Mouse (Mus musculus) frontal cortex, adult 2 months (tissue): ENCODE measurements around the gene Tmem230. TPM values are rescaled to one million over a fixed set of nuclear protein-coding genes. Genes with fewer than 3 reads are reported as not detected.
A peak's percentile ranks its signal among the peaks of the same experiment; 100 is the strongest.
"Not testable (repeated sequence)": the region's sequence is repeated elsewhere in the genome, so short reads cannot be mapped to it uniquely, and the experiment has no call there.

ENCODE experiments used
- DNase-seq, 2 experiments: peaks; one replicate each; pipeline ENCODE4 v3.0.0; 2022; ENCODE audit warnings: low spot score in 1 of 2; ENCODE audit errors: extremely low spot score in 1 of 2
- polyA plus RNA-seq: library from polyadenylated mRNA; depleted of rRNA; stranded (reverse); fragments of >200 nt; gene quantifications from 2 replicates; pipeline ENCODE4 v1.2.3, GENCODE M21; 2012; rRNA removed

Tmem230 gene
- polyA plus RNA-seq = 64.4 and 66.6 TPM in 2 replicates

GRCm38 (mm10) chr2:132247539-132248313, at the start of gene Tmem230:
Tmem230 (minus strand) TSS chr2:132247807.
- peak; percentile 93 to 97 for DNase-seq

DNA sequence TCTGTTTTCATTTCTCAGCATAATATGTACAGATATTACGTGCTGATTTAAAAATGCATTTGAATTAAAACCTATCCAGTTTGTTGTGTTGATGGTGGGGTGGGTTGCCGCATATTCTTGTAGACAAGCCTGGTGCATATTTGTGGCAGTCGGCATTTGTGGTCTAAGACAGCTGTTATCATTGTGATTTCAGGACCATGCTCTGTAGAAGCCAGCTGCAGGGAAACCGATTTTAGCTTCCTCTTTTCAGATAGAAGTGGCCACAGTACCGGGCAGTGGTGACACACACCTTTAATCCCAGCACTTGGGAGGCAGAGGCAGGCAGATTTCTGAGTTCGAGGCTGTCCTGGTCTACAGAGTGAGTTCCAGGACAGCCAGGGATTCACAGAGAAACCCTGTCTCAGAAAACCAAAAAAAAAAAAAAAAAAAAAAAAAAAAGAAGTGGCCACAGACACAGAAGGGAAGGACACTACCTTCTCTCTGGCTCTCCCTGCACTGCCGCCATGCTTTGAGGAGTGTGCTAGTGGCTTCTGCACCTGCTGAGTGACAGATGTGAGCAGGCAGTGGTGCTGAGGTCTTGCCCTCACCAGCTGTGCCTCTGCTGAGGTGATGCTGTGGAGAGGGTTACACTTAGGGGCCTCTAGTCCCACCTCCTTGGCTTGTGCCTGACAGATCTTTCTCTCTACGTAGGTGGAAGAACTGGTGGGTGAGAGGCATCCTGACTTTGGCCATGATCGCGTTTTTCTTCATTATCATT, 46.3 kb upstream of the Tmem230 start:
- DNase-seq = no peak

- DNase-seq = peak; percentile 56 to 57
These were observed 44.5 kb upstream of the Tmem230 start for GRCm38 (mm10) chr2:132292083-132292482.

DNA sequence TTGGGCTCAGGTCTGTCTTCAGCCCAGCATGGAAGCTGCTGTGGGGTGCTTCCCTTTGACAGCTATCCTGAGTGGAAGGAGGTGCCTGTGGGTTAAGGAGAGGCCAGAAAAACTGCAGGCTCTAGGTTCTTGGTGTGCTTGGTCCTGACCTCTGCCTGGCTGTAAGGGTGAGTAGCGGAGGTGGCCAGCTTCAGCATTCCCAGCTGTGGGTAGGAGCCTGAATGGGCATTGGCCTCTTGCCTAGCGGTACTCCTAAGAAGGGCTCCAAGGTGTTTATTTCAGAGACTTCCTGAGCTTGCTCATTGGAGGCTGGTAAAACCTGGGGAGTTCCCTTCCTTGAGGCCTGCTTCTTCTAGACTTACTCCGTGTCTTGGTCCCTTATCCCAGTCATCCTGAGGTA, 43.7 kb upstream of the Tmem230 start:
- no peak for DNase-seq

DNA sequence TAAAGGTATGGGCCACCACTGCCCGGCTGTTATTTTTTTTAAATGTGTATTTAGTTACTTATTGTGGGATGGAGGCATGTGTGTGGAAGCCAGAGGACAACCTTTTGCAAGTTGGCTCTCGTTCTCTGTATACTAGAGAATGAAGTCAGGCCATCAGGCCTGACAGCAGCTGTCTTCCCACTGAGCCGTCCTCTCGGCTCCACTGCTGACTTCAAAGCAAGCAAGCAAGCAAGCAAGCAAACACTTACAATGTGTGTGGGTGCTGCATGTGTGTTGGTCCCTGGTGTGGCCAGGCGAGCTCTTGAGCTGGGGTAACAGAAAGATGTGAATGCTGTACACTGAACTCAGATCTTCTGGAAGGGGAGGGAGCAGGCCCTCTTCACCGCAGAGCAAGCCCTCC, 43.2 kb upstream of the Tmem230 start:
- no peak for DNase-seq

DNA sequence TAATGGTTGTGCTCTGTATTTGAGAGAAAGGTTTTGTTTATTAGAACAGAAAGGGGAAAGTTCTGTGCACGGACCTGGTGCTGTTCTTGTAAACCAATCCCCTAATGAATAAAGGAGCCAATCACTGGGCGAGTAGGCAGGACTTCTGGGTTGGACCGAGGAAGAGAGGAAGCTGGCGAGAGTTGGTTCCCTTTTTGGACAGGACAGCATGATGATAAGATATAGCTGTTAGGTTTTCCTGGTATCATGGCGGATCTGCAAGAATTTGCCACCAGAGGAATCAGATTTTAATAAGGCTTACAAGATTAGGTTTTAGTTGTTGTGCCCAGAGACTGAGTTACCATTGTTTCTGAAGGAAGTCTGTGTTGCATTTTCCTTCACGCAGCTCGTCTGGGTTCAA, 41.6 kb upstream of the Tmem230 start:
- not testable (repeated sequence) for DNase-seq

GRCm38 (mm10) chr2:132286376-132287076, 38.9 kb upstream of the Tmem230 start:
- DNase-seq = peak in 1 of 2 experiments; percentile 67

- DNase-seq = not testable (repeated sequence)
These were observed 38.1 kb upstream of the Tmem230 start for GRCm38 (mm10) chr2:132285722-132286121.

- DNase-seq = no peak
These were observed 37.0 kb upstream of the Tmem230 start for GRCm38 (mm10) chr2:132284492-132285139.

GRCm38 (mm10) chr2:132283236-132284070, 35.8 kb upstream of the Tmem230 start:
- no peak for DNase-seq

GRCm38 (mm10) chr2:132282453-132283174, 35.0 kb upstream of the Tmem230 start:
- DNase-seq = no peak

DNA sequence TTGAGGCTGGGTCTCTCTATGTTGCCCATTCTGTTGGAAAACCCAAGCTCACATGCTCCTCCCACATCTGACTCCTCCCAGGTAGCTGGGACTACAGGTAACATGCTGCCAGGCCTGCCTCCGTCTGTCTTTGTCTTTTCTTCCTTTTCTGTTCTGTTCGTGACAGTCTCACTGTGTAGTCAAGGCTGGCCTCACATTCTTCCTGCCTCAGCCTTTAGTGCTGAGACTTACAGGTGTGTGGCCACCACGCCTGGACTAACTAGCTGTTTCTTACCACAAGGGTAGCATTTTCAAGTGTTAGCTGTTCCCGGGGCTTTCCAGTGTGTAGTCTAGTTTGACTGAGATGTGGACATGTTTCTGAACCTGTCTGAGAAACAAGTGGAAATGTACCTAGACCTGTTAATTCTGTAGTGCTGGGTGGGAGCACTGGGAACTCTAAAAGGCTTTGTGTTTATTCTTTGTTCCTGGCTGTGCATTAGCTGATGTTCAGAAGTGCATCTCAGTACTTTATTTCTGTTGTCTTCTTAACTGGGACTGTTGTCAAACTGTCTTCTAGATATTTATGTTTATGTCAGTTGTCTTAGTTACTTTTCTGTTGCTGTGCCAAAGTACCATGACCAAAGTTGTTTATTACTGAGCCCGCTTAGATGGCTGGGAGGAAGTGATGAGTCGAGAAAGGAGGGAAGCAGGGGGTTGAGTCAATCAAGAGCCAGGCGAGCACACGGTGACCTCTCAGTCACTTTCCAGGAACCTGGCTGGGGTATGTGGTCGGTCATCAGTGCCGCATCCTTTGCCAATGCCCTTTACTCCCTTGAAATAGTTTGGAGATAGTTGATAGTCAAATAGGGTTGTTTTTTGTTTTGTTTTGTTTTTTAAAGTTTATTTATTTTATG, 34.2 kb upstream of the Tmem230 start:
- DNase-seq = no peak

GRCm38 (mm10) chr2:132280518-132281120, 33.0 kb upstream of the Tmem230 start:
- DNase-seq = no peak

GRCm38 (mm10) chr2:132279978-132280377, 32.4 kb upstream of the Tmem230 start:
- DNase-seq = no peak

DNA sequence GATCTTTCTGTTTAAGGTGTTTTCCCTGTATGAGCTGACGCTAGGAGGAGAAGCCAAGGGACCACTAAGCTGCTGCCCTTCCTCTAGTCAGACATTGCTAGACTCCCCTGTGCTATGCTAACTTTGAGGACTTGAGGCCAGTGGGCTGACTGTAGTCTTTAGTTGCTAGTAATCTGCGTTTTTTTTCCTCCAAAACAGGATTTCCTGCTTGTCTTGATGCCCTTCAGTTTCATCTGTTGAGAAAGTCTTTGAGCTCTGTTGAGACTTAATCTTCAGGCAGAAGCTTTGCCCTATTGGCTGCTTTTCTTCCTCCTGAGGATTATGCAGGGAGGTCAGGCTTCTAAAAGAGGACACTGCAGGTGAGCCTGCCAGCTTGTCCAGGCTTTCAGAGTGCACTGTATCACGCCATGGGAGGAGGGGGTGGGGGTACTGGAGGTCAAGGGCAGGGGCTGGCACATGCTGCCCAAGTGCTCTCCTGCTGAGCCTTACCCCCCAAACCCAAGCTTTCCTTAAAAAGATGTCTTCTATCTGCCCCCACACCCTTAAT, 31.8 kb upstream of the Tmem230 start:
- DNase-seq = no peak

GRCm38 (mm10) chr2:132278273-132278853, 30.8 kb upstream of the Tmem230 start:
- no peak for DNase-seq

DNA sequence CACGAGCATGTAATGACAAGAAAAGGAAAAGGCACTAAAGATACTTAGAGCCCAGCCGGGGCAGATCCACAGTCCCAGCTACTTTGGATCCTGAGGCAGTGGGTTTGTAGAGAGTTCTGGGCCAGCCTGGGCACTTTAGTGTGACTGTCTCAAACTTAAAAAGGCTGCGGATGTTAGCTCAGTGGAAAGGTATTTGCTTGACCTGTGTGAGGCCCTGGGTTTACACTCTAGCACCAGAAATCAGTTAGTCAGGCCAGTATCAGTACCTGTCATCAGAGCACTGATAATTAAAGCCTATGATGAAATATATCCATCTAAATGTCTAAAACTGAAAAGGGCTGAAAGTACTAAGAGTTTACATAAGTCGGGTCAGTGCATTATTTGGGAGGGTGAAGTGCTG, 28.6 kb upstream of the Tmem230 start:
- DNase-seq = no peak
